Mouse (Mus musculus): ENCODE data around the gene Slc25a22. TPM values are rescaled to one million over a fixed set of nuclear protein-coding genes. Genes with fewer than 3 reads are reported as not detected.
"Not testable (repeated sequence)": the region's sequence is repeated elsewhere in the genome, so short reads cannot be mapped to it uniquely, and the experiment has no call there.

Slc25a22 gene
- total RNA-seq, 2 experiments from 2014 or later, result 286 to 306 TPM

DNA sequence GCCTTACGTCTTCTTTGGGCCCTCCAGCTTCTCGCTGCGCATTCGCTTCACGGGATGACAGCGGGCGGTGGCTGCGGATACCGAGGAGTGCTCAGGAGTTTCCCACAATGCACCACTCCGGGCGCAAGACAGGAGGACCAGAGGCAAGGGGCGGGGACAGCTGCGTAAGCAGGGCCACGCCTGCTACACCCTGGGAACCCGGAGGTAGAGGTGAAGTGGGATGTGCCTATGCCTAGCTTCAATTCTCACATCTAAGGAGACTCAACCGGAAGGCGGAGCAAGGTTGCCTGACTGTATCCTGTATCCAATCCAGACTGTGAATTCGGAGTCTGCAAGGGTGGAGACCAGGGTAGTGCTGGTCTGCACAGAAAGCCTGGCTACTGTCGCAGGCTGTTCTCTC lies 8.4 kb downstream of the Slc25a22 start, which contains the start of gene Cend1:
Cend1 (minus strand) TSS at position 182 of the 400 bp plus-strand sequence.
- peak; percentile 86 to 87 for DNase-seq (ENCODE audit: extremely low spot score in 1 of 2, low spot score in 2 of 2)

GRCm38 (mm10) chr7:141428701-141429100 lies 9.0 kb downstream of the Slc25a22 start:
- intact Hi-C loops (cut with DNase I), result no loop called here
- DNase-seq (ENCODE audit: extremely low spot score in 1 of 2, low spot score in 2 of 2), result no peak

More for the DNA sequence above, 8.4 kb downstream of the Slc25a22 start, which contains the start of gene Cend1:
- intact Hi-C loops (cut with DNase I), result no loop called here

DNA sequence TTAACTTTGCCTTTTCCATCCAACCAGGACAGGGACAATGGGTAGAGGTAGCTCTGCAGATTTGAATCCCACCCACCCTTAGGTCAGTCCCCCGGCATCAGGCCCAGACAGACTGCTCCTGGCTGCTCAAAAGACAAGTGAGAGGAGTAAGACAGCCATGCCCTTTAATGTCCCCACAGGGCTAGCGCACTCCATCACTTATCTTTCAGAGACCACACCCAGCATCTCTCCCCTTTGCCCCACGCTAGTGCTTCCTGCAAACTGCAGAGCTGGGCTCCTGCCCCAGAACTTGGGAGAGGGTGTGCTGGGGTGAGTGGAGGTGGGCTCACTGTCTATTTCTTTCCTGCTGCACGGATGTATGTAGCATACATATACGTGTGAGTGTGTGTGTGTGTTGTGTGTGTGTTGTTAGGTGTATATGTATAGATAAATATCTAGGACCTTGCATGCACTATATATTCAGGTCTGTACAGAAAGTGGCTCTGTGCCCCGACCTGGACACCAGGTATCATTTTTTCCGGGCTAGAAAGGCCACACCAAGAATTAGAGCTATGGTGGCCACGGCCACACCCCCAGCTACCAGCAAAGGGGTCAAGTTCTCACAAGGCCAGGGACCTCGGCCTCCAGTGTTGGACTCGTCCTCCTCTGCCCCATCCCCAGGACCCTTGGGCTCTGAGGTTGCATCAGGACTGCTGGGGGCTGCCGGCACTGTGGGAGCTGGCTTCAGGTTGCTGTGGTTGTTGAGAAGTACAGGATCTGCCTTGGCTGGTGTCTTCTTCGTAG lies 10.6 kb downstream of the Slc25a22 start:
- intact Hi-C loops (cut with DNase I), result no loop called here
- peak in 1 of 2 experiments; percentile 24 for DNase-seq (ENCODE audit: extremely low spot score in 1 of 2, low spot score in 2 of 2)

DNA sequence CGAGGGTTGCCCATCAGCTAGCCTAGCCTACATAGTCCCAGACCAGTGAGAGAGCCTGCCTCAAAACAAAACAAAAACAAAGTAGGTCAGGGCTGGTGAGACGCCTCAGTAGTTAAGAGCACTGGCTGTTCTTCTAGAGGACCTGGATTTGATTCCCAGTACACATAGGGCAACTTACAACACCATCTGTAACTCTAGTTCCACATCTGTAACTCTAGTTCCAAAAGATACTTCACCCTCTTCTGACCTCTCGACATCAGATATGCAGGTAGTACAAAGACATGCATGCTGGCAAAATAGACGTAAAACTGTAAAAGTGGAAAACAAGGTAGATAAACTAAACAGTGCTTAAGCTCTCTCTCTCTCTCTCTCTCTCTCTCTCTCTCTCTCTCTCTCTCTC lies 13.9 kb downstream of the Slc25a22 start:
- no peak for DNase-seq (ENCODE audit: extremely low spot score in 1 of 2, low spot score in 2 of 2)
- intact Hi-C loops (cut with DNase I), result no loop called here

DNA sequence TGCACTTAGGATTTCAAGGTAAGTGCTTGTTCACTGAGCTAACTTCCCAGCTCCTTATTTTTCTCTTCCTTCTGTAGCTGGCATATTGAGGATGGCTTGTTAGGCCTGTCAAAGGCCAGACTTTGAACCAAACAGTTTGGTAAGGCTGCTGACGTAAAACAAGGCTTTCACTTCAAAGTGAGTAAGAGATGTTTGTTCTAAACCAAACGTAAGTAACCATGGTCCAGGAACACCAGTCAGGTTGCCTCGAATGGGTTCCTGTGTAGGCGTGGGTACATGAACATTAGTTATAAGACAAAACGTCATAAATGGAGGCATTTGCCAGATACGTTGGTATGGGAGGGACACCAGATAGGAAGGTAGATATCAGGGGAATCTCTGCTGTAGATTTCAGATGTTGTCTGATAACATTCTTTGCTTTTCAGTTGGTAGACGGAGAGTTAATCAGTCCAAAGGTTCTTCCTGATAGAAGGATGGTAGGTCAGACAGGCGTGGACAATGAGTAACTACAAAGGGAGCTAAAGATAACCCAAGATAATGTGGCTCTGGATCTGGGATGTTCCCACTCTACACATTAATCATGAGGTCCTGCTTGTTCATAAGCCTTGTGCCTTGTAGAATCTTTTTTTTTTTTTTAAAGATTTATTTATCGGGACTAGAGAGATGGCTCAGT lies 17.5 kb downstream of the Slc25a22 start:
- intact Hi-C loops (cut with DNase I), result no loop called here
- no peak for DNase-seq (ENCODE audit: extremely low spot score in 1 of 2, low spot score in 2 of 2)

DNA sequence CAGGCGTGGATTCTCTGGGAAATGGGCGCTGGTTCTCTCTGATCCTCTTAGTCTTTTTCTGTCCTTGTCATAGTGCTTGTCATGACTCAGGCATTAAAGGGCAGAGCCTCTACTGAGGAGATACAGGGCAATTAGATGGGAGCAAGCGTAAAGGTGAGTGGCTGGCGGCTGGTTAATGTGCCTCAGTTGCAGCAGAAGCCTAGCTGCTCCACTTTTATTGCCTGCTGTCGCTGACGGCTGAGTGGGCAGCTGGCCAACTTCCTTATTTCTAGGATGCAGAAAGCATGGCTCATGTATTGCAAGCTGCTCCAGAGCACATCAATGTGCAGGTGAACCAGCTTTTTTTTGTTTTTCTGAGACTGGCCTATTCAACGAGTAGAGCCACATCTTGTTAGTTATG lies 18.7 kb downstream of the Slc25a22 start:
- peak in 1 of 2 experiments; percentile 74 for DNase-seq (ENCODE audit: extremely low spot score in 1 of 2, low spot score in 2 of 2)
- intact Hi-C loops (cut with DNase I), result no loop called here

- intact Hi-C loops (cut with DNase I), result no loop called here
- DNase-seq (ENCODE audit: extremely low spot score in 1 of 2, low spot score in 2 of 2), result no peak
These were observed 19.7 kb downstream of the Slc25a22 start for GRCm38 (mm10) chr7:141417731-141418681.

DNA sequence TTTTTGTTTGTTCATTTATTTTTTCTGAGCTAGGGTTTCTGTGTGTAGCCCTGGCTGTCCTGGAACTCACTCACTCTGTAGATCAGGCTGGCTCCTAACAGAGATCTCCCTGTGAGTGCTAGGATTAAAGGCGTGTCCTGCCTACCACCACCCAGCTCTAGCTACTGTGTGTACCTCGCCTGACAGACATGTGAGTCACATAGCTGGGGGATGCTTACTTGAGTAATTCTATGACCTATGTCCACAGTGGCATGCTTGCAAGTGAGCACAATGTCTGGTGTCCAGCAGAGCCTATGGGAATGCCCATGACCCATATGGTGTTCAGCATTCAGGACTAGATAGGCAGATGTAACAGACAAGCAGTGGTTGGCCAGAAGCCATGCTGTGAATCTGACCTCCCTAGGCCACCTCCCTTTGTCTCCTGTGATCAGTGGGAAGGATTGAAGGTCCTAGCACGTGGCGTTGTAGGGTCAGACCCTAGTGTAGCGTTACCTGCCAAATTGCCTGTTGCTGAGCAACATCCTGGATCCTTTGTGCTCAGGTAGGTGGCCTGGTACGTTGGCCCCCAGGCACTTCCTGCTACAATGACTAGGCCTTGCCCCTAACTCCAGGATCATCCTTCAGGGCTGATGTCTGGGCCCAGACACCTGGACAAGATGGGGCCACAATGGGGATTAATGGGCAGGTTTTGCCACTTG lies 21.4 kb downstream of the Slc25a22 start:
- DNase-seq (ENCODE audit: extremely low spot score in 1 of 2, low spot score in 2 of 2), result no peak
- intact Hi-C loops (cut with DNase I), result no loop called here

DNA sequence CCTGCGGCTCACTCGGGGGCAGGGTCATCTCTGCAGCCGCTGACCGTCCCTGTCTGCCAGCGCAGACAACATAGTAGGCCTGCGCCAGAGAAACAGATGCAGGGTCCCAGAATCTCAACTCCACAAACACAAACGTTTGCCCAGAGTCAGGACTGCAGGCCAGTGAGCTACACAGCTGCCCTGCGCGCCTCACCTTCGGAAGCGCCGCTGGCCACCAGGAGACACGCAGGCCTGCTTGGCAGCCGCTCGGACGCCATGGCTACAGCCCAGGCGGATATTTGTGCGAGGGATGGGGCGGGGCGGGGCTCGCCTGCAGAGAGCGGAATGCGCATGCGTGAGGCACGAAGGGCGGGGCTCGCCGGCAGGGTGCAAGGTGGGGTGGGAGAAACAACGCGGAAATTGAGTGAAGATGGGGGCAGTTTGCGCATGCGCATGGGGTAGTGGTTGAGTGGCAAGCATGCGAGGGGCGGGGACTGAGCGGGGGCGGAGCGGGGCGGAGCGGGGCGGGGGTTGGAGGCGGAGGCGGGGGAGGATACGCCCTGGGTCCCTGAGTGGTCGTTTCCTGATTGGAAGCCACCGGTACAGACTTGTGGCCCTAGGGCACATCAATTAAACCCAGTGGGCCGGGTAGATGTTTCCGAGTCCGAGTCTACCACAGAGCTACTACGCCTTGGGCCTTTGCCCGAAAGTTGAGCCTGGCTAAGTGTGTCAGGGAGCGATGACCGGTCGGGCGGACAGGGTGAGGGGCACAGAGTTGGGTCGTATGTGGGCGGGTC lies 23.7 kb downstream of the Slc25a22 start, which contains the start of gene Gatd1:
Gatd1 (minus strand) TSS at position 328 of the 776 bp plus-strand sequence.
- DNase-seq (ENCODE audit: extremely low spot score in 1 of 2, low spot score in 2 of 2), result peak; percentile 99 to 100
- intact Hi-C loops (cut with DNase I), result no loop called here

DNA sequence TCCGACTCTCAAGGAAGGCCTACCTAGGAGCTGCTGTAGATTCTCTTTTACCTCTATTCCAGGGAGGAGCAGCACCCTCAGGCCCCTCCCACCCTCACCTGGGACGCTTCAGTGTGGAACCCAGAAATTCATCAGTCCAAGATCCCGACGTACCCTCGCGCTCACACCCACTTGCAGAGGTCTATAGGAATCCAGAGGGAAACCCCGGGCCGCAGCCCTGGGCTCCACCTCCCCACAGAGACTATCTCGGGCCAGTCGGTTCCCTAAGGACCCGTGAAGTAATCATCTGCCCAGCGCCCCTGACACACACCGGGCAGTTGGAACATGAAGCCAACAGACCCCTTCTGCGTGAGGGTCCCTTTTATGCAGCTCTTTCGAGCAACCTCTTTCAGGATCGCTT lies 24.4 kb downstream of the Slc25a22 start:
- intact Hi-C loops (cut with DNase I), result no loop called here
- no peak for DNase-seq (ENCODE audit: extremely low spot score in 1 of 2, low spot score in 2 of 2)

GRCm38 (mm10) chr7:141411667-141412066 lies 26.0 kb downstream of the Slc25a22 start:
- intact Hi-C loops (cut with DNase I), result no loop called here
- no peak for DNase-seq (ENCODE audit: extremely low spot score in 1 of 2, low spot score in 2 of 2)

DNA sequence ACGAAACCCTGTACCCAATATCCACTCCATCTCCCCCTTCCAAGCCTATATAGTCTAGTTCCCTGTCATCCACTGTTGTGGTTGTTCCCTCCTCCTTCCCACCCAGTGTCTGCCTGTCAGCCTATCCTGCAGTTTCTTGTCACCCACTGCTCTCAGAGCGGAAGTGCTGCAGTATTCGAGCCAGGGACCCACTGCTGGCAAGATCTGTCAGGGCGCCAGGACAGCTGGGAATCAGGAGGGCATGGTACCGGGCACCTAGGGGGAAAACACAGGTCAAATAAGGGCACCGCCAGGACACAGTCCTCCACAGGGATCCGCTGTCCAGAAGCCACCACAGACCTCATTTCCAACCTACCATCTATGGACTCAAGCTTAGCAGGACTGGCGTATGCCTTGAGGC lies 27.1 kb downstream of the Slc25a22 start:
- intact Hi-C loops (cut with DNase I), result no loop called here

DNA sequence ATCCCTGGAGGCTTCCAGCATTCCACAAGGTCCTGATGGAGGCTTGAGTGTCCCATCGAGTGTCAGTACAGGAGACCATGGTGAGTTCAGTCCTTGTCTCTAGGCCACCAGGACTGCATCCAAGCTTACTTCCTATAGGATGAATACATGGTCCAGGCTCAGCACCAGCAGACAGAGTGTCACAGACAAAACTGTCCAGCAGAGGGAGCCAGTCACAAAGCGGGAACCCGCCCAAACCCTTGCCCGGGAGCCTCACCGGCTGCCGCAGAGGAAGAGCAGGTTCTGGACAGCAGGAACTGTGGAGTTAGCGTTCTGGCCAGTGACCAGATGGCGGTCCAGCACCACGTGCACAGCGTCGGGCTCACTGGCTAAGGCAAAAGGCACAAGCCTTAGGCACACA lies 28.9 kb downstream of the Slc25a22 start:
- DNase-seq (ENCODE audit: extremely low spot score in 1 of 2, low spot score in 2 of 2), result peak; percentile 76 to 89

More for the DNA sequence above, 27.1 kb downstream of the Slc25a22 start:
- no peak for DNase-seq (ENCODE audit: extremely low spot score in 1 of 2, low spot score in 2 of 2)

DNA sequence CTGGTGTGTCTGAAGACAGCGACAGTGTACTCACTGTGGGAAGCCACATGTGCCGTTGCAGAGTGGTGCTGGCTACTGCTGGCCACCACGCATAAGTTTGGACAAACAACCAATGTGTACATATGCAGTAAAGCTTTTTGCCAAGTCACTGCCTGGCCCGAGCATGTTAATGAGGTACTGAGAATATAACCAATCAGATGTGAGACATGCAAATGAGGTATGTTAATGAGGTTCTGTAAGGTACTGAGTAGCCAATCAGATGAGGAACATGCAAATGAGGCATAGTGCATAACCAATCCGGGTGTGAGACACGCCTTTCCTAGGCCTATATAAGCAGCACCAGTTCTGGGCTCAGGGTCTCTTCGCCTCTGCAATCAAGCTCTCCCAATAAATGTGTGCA lies 30.0 kb downstream of the Slc25a22 start:
- DNase-seq (ENCODE audit: extremely low spot score in 1 of 2, low spot score in 2 of 2); intact Hi-C loops (cut with DNase I): not testable (repeated sequence)

More for the DNA sequence above, 28.9 kb downstream of the Slc25a22 start:
- intact Hi-C loops (cut with DNase I), result no loop called here

GRCm38 (mm10) chr7:141405466-141405865 lies 32.2 kb downstream of the Slc25a22 start:
- intact Hi-C loops (cut with DNase I), result no loop called here
- no peak for DNase-seq (ENCODE audit: extremely low spot score in 1 of 2, low spot score in 2 of 2)

GRCm38 (mm10) chr7:141403305-141403704 lies 34.4 kb downstream of the Slc25a22 start:
- intact Hi-C loops (cut with DNase I), result no loop called here
- peak in 1 of 2 experiments; percentile 71 for DNase-seq (ENCODE audit: extremely low spot score in 1 of 2, low spot score in 2 of 2)

DNA sequence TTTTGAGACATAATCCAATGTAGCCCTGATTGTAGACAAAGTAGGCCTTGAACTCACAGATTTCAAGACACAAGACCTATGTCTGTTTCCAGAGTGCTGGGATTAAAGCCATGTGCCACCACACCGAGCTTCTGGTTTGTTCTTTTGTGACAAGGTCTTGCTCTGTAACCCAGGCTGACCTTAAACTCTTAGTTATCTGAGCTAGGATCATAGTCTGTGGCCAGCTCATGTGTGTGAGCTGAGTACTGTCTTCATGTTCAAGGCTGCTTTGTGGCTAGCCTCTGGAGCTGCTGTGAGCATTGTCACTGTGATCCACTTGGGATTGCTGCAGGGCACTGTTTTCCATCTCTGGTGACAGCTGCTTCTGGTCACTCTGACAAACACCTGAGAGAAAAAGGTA lies 42.3 kb downstream of the Slc25a22 start:
- no peak for DNase-seq (ENCODE audit: extremely low spot score in 1 of 2, low spot score in 2 of 2)
- intact Hi-C loops (cut with DNase I), result no loop called here

- peak in 1 of 2 experiments; percentile 84 for DNase-seq (ENCODE audit: extremely low spot score in 1 of 2, low spot score in 2 of 2)
- intact Hi-C loops (cut with DNase I), result no loop called here
These were observed 42.9 kb downstream of the Slc25a22 start for GRCm38 (mm10) chr7:141394771-141395170.

Data from left cerebral cortex, postnatal 10 days (tissue).